Mouse (Mus musculus) MEL (cell line): ENCODE results near the gene D5Ertd579e. TPM values are rescaled to one million over a fixed set of nuclear protein-coding genes. Genes with fewer than 3 reads are reported as not detected.

Experiments used
- DNase-seq: peaks from one replicate; pipeline ENCODE4 v3.0.0; 2011; ENCODE audit warnings: low read depth, low spot score
- H3K27ac ChIP-seq: 2 replicates; pipeline ENCODE4 v1.5.1; 2012; ENCODE audit warnings: low read depth, mild to moderate bottlenecking, control low read depth, low read length, moderate library complexity; ENCODE audit not compliant: control insufficient read depth
- H3K27me3 ChIP-seq, 2 experiments: fragments of 150-350 bp in 1 of 2; sonication (generic) in 1 of 2; 2 replicates each; pipeline ENCODE4 v1.6.1; 2012; ENCODE audit warnings: low read length in 2 of 2, mild to moderate bottlenecking in 2 of 2, improper control_type of control experiment in 1 of 2, moderate library complexity in 1 of 2; ENCODE audit not compliant: insufficient read depth in 2 of 2, control insufficient read depth in 1 of 2
- H3K36me3 ChIP-seq, 2 experiments: 2 replicates each; pipeline ENCODE4 v1.6.1; 2012 to 2014; ENCODE audit warnings: low read length in 2 of 2, improper control_type of control experiment in 1 of 2, inconsistent platforms in 1 of 2, mild to moderate bottlenecking in 1 of 2; ENCODE audit not compliant: insufficient read depth in 2 of 2, control insufficient read depth in 1 of 2
- H3K4me1 ChIP-seq, 2 experiments: fragments of 150-350 bp in 1 of 2; sonication (generic) in 1 of 2; 2 replicates each; pipeline ENCODE4 v1.6.1; 2012; ENCODE audit warnings: low read length in 2 of 2, improper control_type of control experiment in 1 of 2, mild to moderate bottlenecking in 1 of 2; ENCODE audit not compliant: insufficient read depth in 2 of 2, control insufficient read depth in 1 of 2
- H3K4me3 ChIP-seq, 2 experiments: fragments of 150-350 bp in 1 of 2; sonication (generic) in 1 of 2; 2 replicates each; pipeline ENCODE4 v1.5.1; 2012; ENCODE audit warnings: low read depth in 2 of 2, low read length in 2 of 2, mild to moderate bottlenecking in 2 of 2, moderate library complexity in 2 of 2, control low read depth in 1 of 2, improper control_type of control experiment in 1 of 2; ENCODE audit not compliant: control insufficient read depth in 1 of 2, insufficient read depth in 1 of 2
- H3K79me2 ChIP-seq: 2 replicates; pipeline ENCODE4 v1.6.1; 2012; ENCODE audit warnings: mild to moderate bottlenecking, low read length, moderate library complexity; ENCODE audit not compliant: control insufficient read depth, poor library complexity, insufficient read depth
- H3K9ac ChIP-seq: 2 replicates; pipeline ENCODE4 v1.6.1; 2012; ENCODE audit warnings: low read depth, mild to moderate bottlenecking, control low read depth, low read length, moderate library complexity; ENCODE audit not compliant: control insufficient read depth, poor library complexity, severe bottlenecking
- H3K9me3 ChIP-seq: fragments of 150-350 bp; sonication (generic); replicated peaks from 2 replicates; pipeline ENCODE4 v1.6.1; 2012; ENCODE audit warnings: mild to moderate bottlenecking, low read length, improper control_type of control experiment, moderate library complexity; ENCODE audit not compliant: insufficient read depth
- BHLHE40 ChIP-seq: IDR thresholded peaks from 2 replicates; pipeline ENCODE4 v1.6.1; 2012; ENCODE audit warnings: low read depth, mild to moderate bottlenecking, inconsistent platforms, low read length, improper control_type of control experiment, borderline replicate concordance
- CTCF ChIP-seq, 3 experiments: IDR thresholded peaks in 2 of 3; conservative IDR thresholded peaks in 1 of 3; 2 replicates each; pipeline ENCODE4 v1.5.1; 2011 to 2012; ENCODE audit warnings: low read length in 3 of 3, low read depth in 2 of 3, mild to moderate bottlenecking in 2 of 3, improper control_type of control experiment in 1 of 3, inconsistent platforms in 1 of 3, mixed read lengths in 1 of 3, moderate library complexity in 1 of 3; ENCODE audit not compliant: control insufficient read depth in 1 of 3, insufficient read depth in 1 of 3, poor library complexity in 1 of 3, severe bottlenecking in 1 of 3
- E2F4 ChIP-seq: IDR thresholded peaks from 2 replicates; pipeline ENCODE4 v1.6.1; 2011; ENCODE audit warnings: low read depth, low read length, improper control_type of control experiment, borderline replicate concordance
- ELF1 ChIP-seq: IDR thresholded peaks from 2 replicates; pipeline ENCODE4 v1.6.1; 2014; ENCODE audit warnings: low read depth, mild to moderate bottlenecking, inconsistent platforms, low read length, improper control_type of control experiment, moderate library complexity
- ETS1 ChIP-seq: IDR thresholded peaks from 2 replicates; pipeline ENCODE4 v1.6.1; 2012; ENCODE audit warnings: low read depth, mild to moderate bottlenecking, inconsistent platforms, low read length, improper control_type of control experiment, moderate library complexity
- GABPA ChIP-seq: IDR thresholded peaks from 2 replicates; pipeline ENCODE4 v1.6.1; 2012; ENCODE audit warnings: low read depth, mild to moderate bottlenecking, inconsistent platforms, low read length, improper control_type of control experiment, moderate library complexity
- HCFC1 ChIP-seq: IDR thresholded peaks from 2 replicates; pipeline ENCODE4 v1.6.1; 2012; ENCODE audit warnings: low read depth, mild to moderate bottlenecking, inconsistent platforms, low read length, improper control_type of control experiment, moderate library complexity
- JUND ChIP-seq: IDR thresholded peaks from 2 replicates; pipeline ENCODE4 v1.6.1; 2011; ENCODE audit warnings: low read depth, mild to moderate bottlenecking, improper control_type of control experiment, low read length
- KAT2A ChIP-seq: conservative IDR thresholded peaks from 2 replicates; pipeline ENCODE4 v1.6.1; 2012; ENCODE audit warnings: low read depth, low read length, improper control_type of control experiment, inconsistent platforms
- MAX ChIP-seq: IDR thresholded peaks from 2 replicates; pipeline ENCODE4 v1.6.1; 2011; ENCODE audit warnings: low read length, improper control_type of control experiment
- MAZ ChIP-seq: IDR thresholded peaks from 2 replicates; pipeline ENCODE4 v1.6.1; 2012; ENCODE audit warnings: low read depth, mild to moderate bottlenecking, inconsistent platforms, low read length, improper control_type of control experiment
- MEF2A ChIP-seq: IDR thresholded peaks from 2 replicates; pipeline ENCODE4 v1.6.1; 2014; ENCODE audit warnings: low read depth, mild to moderate bottlenecking, inconsistent platforms, low read length, improper control_type of control experiment; ENCODE audit not compliant: poor library complexity, insufficient replicate concordance, severe bottlenecking; ENCODE audit errors: extremely low read depth
- MXI1 ChIP-seq: IDR thresholded peaks from 2 replicates; pipeline ENCODE4 v1.6.1; 2011; ENCODE audit warnings: mild to moderate bottlenecking, low read depth, low read length, improper control_type of control experiment
- MYC ChIP-seq: IDR thresholded peaks from 2 replicates; pipeline ENCODE4 v1.6.1; 2011; ENCODE audit warnings: low read depth, mild to moderate bottlenecking, low read length, improper control_type of control experiment, moderate library complexity
- NELFE ChIP-seq: IDR thresholded peaks from 2 replicates; pipeline ENCODE4 v1.6.1; 2011; ENCODE audit warnings: low read depth, low read length, improper control_type of control experiment
- NRF1 ChIP-seq: IDR thresholded peaks from 2 replicates; pipeline ENCODE4 v1.6.1; 2014; ENCODE audit warnings: low read depth, mild to moderate bottlenecking, inconsistent platforms, low read length, improper control_type of control experiment, moderate library complexity; ENCODE audit not compliant: poor library complexity, insufficient read depth, severe bottlenecking
- POLR2A ChIP-seq, 2 experiments: IDR thresholded peaks; 2 replicates each; pipeline ENCODE4 v1.6.1; 2011 to 2012; ENCODE audit warnings: low read length in 2 of 2, mild to moderate bottlenecking in 2 of 2, control low read depth in 1 of 2, improper control_type of control experiment in 1 of 2, low read depth in 1 of 2, moderate library complexity in 1 of 2; ENCODE audit not compliant: control insufficient read depth in 1 of 2, insufficient read depth in 1 of 2, poor library complexity in 1 of 2
- POLR2AphosphoS2 ChIP-seq: IDR thresholded peaks from 2 replicates; pipeline ENCODE4 v1.6.1; 2011; ENCODE audit warnings: low read length, improper control_type of control experiment
- RCOR1 ChIP-seq: IDR thresholded peaks from 2 replicates; pipeline ENCODE4 v1.6.1; 2012; ENCODE audit warnings: low read depth, mild to moderate bottlenecking, inconsistent platforms, low read length, improper control_type of control experiment
- SIN3A ChIP-seq: IDR thresholded peaks from 2 replicates; pipeline ENCODE4 v1.6.1; 2012; ENCODE audit warnings: low read length, improper control_type of control experiment, inconsistent platforms
- SMC3 ChIP-seq: IDR thresholded peaks from 2 replicates; pipeline ENCODE4 v1.6.1; 2011; ENCODE audit warnings: low read depth, low read length, improper control_type of control experiment
- TAL1 ChIP-seq: IDR thresholded peaks from 2 replicates; pipeline ENCODE4 v1.6.1; 2012; ENCODE audit warnings: mild to moderate bottlenecking, inconsistent platforms, low read length, moderate library complexity, mixed read lengths
- TBP ChIP-seq: IDR thresholded peaks from 2 replicates; pipeline ENCODE4 v1.8.0; 2011; ENCODE audit warnings: low read depth, low read length, improper control_type of control experiment
- TCF12 ChIP-seq: IDR thresholded peaks from 2 replicates; pipeline ENCODE4 v1.6.1; 2014; ENCODE audit warnings: low read depth, mild to moderate bottlenecking, inconsistent platforms, low read length, improper control_type of control experiment, moderate library complexity
- UBTF ChIP-seq: IDR thresholded peaks from 2 replicates; pipeline ENCODE4 v1.6.1; 2012; ENCODE audit warnings: low read depth, mild to moderate bottlenecking, inconsistent platforms, low read length, improper control_type of control experiment, moderate library complexity, borderline replicate concordance; ENCODE audit not compliant: insufficient read depth
- USF1 ChIP-seq: IDR thresholded peaks from 2 replicates; pipeline ENCODE4 v1.6.1; 2014; ENCODE audit warnings: low read depth, mild to moderate bottlenecking, inconsistent platforms, low read length, improper control_type of control experiment, moderate library complexity
- USF2 ChIP-seq, 2 experiments: IDR thresholded peaks; 2 replicates each; pipeline ENCODE4 v1.6.1; 2011 to 2012; ENCODE audit warnings: improper control_type of control experiment in 2 of 2, low read length in 2 of 2, borderline replicate concordance in 1 of 2, inconsistent platforms in 1 of 2, low read depth in 1 of 2, mild to moderate bottlenecking in 1 of 2; ENCODE audit not compliant: insufficient read depth in 1 of 2
- ZC3H11A ChIP-seq: IDR thresholded peaks from 2 replicates; pipeline ENCODE4 v1.6.1; 2012; ENCODE audit warnings: low read depth, mild to moderate bottlenecking, inconsistent platforms, low read length, improper control_type of control experiment
- ZMIZ1 ChIP-seq: IDR thresholded peaks from 2 replicates; pipeline ENCODE4 v1.6.1; 2012; ENCODE audit warnings: low read depth, mild to moderate bottlenecking, inconsistent platforms, low read length, improper control_type of control experiment, moderate library complexity
- ZNF384 ChIP-seq: IDR thresholded peaks from 2 replicates; pipeline ENCODE4 v1.6.1; 2012; ENCODE audit warnings: low read depth, mild to moderate bottlenecking, inconsistent platforms, low read length, improper control_type of control experiment
- polyA plus RNA-seq, 2 experiments: library from polyadenylated mRNA; stranded (reverse) in 1 of 2; unstranded in 1 of 2; fragments of >175 nt in 1 of 2; fragments of >200 nt in 1 of 2; gene quantifications; 2 replicates each; pipeline versions ENCODE4 v1.2.1 to v1.2.4; 2012; ENCODE audit warnings: low replicate concordance in 2 of 2, low read depth in 1 of 2; ENCODE audit not compliant: insufficient read length in 2 of 2, insufficient read depth in 1 of 2, missing spikeins in 1 of 2
- total RNA-seq: library from RNA; depleted of rRNA; stranded (reverse); fragments of 300-350 nt; gene quantifications from 2 replicates; pipeline ENCODE4 v1.2.3, GENCODE M21; 2012

The D5Ertd579e gene
- total and polyA plus RNA-seq, 3 experiments, result 15.9 to 31.1 TPM; not detected in 1

- no peak for TF ChIP-seq ELF1
- TF ChIP-seq JUND, result no peak
- no peak for TF ChIP-seq POLR2AphosphoS2
- TF ChIP-seq TBP, result peak; percentile 66; the same call in 1 of the 2 replicates
- no peak for TF ChIP-seq ETS1
- TF ChIP-seq UBTF, result no peak
- TF ChIP-seq ZC3H11A, result peak; percentile 92
- TF ChIP-seq TAL1, result no peak
- TF ChIP-seq GABPA, result no peak
- no peak for TF ChIP-seq KAT2A
- peak; percentile 46; the same call in 1 of the 2 replicates for TF ChIP-seq HCFC1
- TF ChIP-seq NRF1, result no peak
- TF ChIP-seq USF2 (IDR thresholded peaks at IDR 0.05; ENCODE audit: borderline replicate concordance in 1 of 2, insufficient read depth in 1 of 2, low read depth in 1 of 2, low read length in 2 of 2), result no peak
- peak; percentile 90 for TF ChIP-seq SMC3
- TF ChIP-seq RCOR1, result no peak
- TF ChIP-seq CTCF (IDR thresholded peaks at IDR 0.05 in 2 of 3, conservative IDR thresholded peaks at IDR 0.05 in 1 of 3; ENCODE audit: control insufficient read depth in 1 of 3, insufficient read depth in 1 of 3, low read depth in 2 of 3, low read length in 3 of 3, poor library complexity in 1 of 3, severe bottlenecking in 1 of 3), result peak; percentile 70 to 90 (median 81)
- no peak for TF ChIP-seq BHLHE40
Observed at GRCm38 (mm10) chr5:36584299-36584698, 111.5 kb downstream of the D5Ertd579e start (continued).

GRCm38 (mm10) chr5:36581924-36582642 is 113.7 kb downstream of the D5Ertd579e start:
- H3K27ac ChIP-seq, result peak overlapping the region; percentile 73
- peaks cover 9 to 28% of the 10 kb centered on the region in 2 experiments for H3K4me1 ChIP-seq
- H3K36me3 ChIP-seq, result peaks cover 0 to 17% of the 10 kb centered on the region in 2 experiments; a peak in 2 of 4 replicates
- H3K9ac ChIP-seq, result peak overlapping the region; percentile 83
- no peaks in the 10 kb centered on the region; the same call in 1 of the 2 replicates for H3K79me2 ChIP-seq
- no peaks in the 10 kb centered on the region; a peak in 1 of 4 replicates for H3K27me3 ChIP-seq
- TF ChIP-seq ETS1 (peak; percentile 38; the same call in 1 of the 2 replicates), ZC3H11A (no peak), ZMIZ1 (peak; percentile 77), SIN3A (peak; percentile 100), MXI1 (peak; percentile 96), USF1 (peak; percentile 22; the same call in 1 of the 2 replicates), UBTF (0 out of 2 replicates have a peak, but pooled peaks have one; percentile 17), NRF1 (peak; percentile 39; the same call in 1 of the 2 replicates), TBP (peak; percentile 75), MAZ (peak; percentile 98), TCF12 (0 out of 2 replicates have a peak, but pooled peaks have one; percentile 63), POLR2AphosphoS2 (peak; percentile 70; the same call in 1 of the 2 replicates), E2F4 (no peak), ELF1 (peak; percentile 87), MEF2A (no peak), MYC (peak; percentile 23; the same call in 1 of the 2 replicates), NELFE (peak; percentile 93), ZNF384 (peak; percentile 0; the same call in 1 of the 2 replicates), TAL1 (no peak), MAX (peak; percentile 72), SMC3 (no peak), POLR2A (IDR thresholded peaks at IDR 0.05; ENCODE audit: control insufficient read depth in 1 of 2, insufficient read depth in 1 of 2, low read depth in 1 of 2, low read length in 2 of 2, poor library complexity in 1 of 2) (peak; percentile 91 to 94), HCFC1 (peak; percentile 94)
- H3K9me3 ChIP-seq, result no peaks in the 10 kb centered on the region
- peak overlapping the region; percentile 73 to 81 for H3K4me3 ChIP-seq
- peak; percentile 100 for DNase-seq
